Mouse (Mus musculus): ENCODE data around the gene Arrdc5. TPM values are rescaled to one million over a fixed set of nuclear protein-coding genes. Genes with fewer than 3 reads are reported as not detected.
A peak's percentile ranks its signal among the peaks of the same experiment; 100 is the strongest.

Arrdc5 gene
- polyA plus RNA-seq, 2 experiments: not detected

DNA sequence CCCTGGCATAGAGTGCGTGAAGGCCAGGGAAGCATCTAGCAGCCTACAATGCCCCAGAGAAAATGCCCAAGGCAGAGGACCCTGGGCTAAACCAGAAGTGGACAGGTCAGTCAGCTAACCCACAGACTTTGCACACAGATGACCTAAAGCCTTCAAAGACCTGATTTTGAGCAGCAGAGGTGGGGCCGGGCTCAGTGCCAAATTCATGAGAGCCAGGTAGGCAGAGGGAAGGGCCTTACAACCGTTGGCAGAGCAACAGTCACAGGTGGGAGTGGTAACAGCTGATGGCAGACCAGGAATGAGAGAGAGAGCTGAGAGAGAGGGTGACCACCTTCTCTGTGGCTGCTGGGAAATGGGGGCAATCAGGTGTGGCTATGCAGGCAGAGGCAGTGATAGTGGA is 27.4 kb downstream of the Arrdc5 start:
- Histone ChIP-seq H3K4me3 (replicated peaks; ENCODE audit: low read length) (no peak overlapping the region), H3K27ac (replicated peaks; ENCODE audit: low read depth, low read length) (no peak overlapping the region), H3K4me2 (replicated peaks; ENCODE audit: low read depth, low read length, severe bottlenecking) (no peak overlapping the region), H3K36me3 (ENCODE audit: control insufficient read depth, insufficient read depth, low read length) (peaks cover 18% of the 10 kb centered on the region), H3K9ac (ENCODE audit: low read depth, low read length, severe bottlenecking) (no peak overlapping the region), H3K4me1 (ENCODE audit: control insufficient read depth, insufficient read depth, low read length) (peaks cover 11% of the 10 kb centered on the region), H3K9me3 (ENCODE audit: control insufficient read depth, low read length) (no peaks in the 10 kb centered on the region), H3K27me3 (ENCODE audit: control insufficient read depth, insufficient read depth, low read length) (no peaks in the 10 kb centered on the region)
- ATAC-seq (ENCODE audit: low FRiP score, low read depth) (no peak), DNase-seq (ENCODE audit: low spot score) (no peak)
- no peak for TF ChIP-seq POLR2A (IDR thresholded peaks at IDR 0.05; ENCODE audit: borderline replicate concordance, extremely low read depth, insufficient read depth, insufficient read length)
- 63% methylated on average over 3 of the region's 3 CpGs for WGBS

DNA sequence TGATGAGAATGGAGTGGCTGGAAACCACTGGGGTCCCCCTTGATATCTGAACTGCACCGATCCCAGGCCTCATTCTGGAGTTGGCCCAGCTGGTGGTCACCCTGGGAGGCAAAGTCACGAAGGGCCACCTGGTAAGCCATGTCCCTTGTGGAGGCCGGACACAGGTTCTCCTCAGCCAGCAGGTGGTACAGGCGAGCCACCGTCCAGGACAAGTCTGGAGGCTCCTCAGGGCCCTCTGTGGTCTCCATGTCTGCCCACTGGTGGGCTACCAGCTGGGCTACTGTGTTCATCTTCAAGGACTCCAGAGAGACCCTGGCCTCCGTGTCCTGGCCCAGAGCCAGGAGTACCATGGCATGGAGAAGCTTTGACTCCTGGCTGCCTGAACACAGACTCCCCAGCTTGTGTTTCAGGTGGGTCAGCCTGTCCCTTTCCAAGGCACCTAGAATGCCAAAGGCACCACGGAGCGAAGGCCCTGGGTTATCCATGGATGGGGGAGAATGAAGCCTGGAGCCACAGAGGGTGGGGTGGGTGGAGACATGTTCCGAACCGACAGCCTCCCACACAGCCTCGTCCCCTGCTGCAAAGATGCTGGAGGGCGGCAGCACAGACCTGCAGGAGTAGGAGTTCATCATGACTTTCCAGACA is 28.4 kb downstream of the Arrdc5 start:
- no peaks in the 10 kb centered on the region for H3K27me3 ChIP-seq (ENCODE audit: control insufficient read depth, insufficient read depth, low read length)
- H3K9me3 ChIP-seq (ENCODE audit: control insufficient read depth, low read length): no peaks in the 10 kb centered on the region
- no peak overlapping the region for H3K27ac ChIP-seq (replicated peaks; ENCODE audit: low read depth, low read length)
- H3K4me1 ChIP-seq (ENCODE audit: control insufficient read depth, insufficient read depth, low read length): peaks cover 4% of the 10 kb centered on the region; the same call in 1 of the 2 replicates
- 85% methylated on average over 11 of the region's 12 CpGs for WGBS
- no peak overlapping the region for H3K4me2 ChIP-seq (replicated peaks; ENCODE audit: low read depth, low read length, severe bottlenecking)
- no peak overlapping the region for H3K4me3 ChIP-seq (replicated peaks; ENCODE audit: low read length)
- ATAC-seq (ENCODE audit: low FRiP score, low read depth) (no peak), DNase-seq (ENCODE audit: low spot score) (no peak)
- H3K9ac ChIP-seq (ENCODE audit: low read depth, low read length, severe bottlenecking): no peak overlapping the region
- TF ChIP-seq POLR2A (IDR thresholded peaks at IDR 0.05; ENCODE audit: borderline replicate concordance, extremely low read depth, insufficient read depth, insufficient read length): no peak
- H3K36me3 ChIP-seq (ENCODE audit: control insufficient read depth, insufficient read depth, low read length): peaks cover 18% of the 10 kb centered on the region

DNA sequence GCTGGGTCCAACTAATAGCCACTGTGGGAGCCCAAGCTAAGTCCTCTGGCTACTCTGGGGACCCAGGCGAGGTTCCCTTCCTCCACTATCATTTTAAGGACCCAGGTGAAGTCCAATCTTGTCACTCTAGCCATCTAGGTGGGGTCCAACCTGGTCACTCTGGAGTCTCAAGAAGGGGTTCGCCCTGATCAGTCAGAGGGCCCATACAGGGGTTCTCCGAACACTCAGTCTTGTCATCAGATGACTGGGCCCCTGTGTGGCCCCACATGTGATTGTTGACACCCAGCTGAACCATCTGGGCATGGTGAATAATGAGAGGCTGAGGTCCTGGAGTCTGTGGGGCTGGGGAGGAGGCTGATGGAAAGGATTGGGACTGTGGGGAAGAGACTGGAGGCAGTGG is 30.3 kb downstream of the Arrdc5 start:
- Histone ChIP-seq H3K9ac (ENCODE audit: low read depth, low read length, severe bottlenecking) (no peak overlapping the region), H3K27me3 (ENCODE audit: control insufficient read depth, insufficient read depth, low read length) (no peaks in the 10 kb centered on the region), H3K9me3 (ENCODE audit: control insufficient read depth, low read length) (no peaks in the 10 kb centered on the region), H3K4me3 (replicated peaks; ENCODE audit: low read length) (peak overlapping the region; percentile 37), H3K4me2 (replicated peaks; ENCODE audit: low read depth, low read length, severe bottlenecking) (peak overlapping the region; percentile 71), H3K27ac (replicated peaks; ENCODE audit: low read depth, low read length) (no peak overlapping the region; the same call in 1 of the 2 replicates), H3K36me3 (ENCODE audit: control insufficient read depth, insufficient read depth, low read length) (peaks cover 18% of the 10 kb centered on the region), H3K4me1 (ENCODE audit: control insufficient read depth, insufficient read depth, low read length) (no peaks in the 10 kb centered on the region; the same call in 1 of the 2 replicates)
- no peak for TF ChIP-seq POLR2A (IDR thresholded peaks at IDR 0.05; ENCODE audit: borderline replicate concordance, extremely low read depth, insufficient read depth, insufficient read length)
- 74% methylated on average over 3 of the region's 3 CpGs for WGBS
- ATAC-seq (ENCODE audit: low FRiP score, low read depth): no peak
- no peak for DNase-seq (ENCODE audit: low spot score)

- Histone ChIP-seq H3K4me3 (replicated peaks; ENCODE audit: low read length) (peak overlapping the region; percentile 37), H3K36me3 (ENCODE audit: control insufficient read depth, insufficient read depth, low read length) (peaks cover 18% of the 10 kb centered on the region), H3K4me2 (replicated peaks; ENCODE audit: low read depth, low read length, severe bottlenecking) (peak overlapping the region; percentile 71), H3K9me3 (ENCODE audit: control insufficient read depth, low read length) (no peaks in the 10 kb centered on the region), H3K27ac (replicated peaks; ENCODE audit: low read depth, low read length) (peak overlapping the region; percentile 80), H3K4me1 (ENCODE audit: control insufficient read depth, insufficient read depth, low read length) (no peaks in the 10 kb centered on the region; the same call in 1 of the 2 replicates), H3K27me3 (ENCODE audit: control insufficient read depth, insufficient read depth, low read length) (no peaks in the 10 kb centered on the region), H3K9ac (ENCODE audit: low read depth, low read length, severe bottlenecking) (peak overlapping the region; percentile 53)
- TF ChIP-seq POLR2A (IDR thresholded peaks at IDR 0.05; ENCODE audit: borderline replicate concordance, extremely low read depth, insufficient read depth, insufficient read length): no peak
- peak; percentile 86 for DNase-seq (ENCODE audit: low spot score)
- peak; percentile 92 for ATAC-seq (ENCODE audit: low FRiP score, low read depth)
- WGBS: 19% methylated on average over 12 of the region's 12 CpGs
Observed at GRCm38 (mm10) chr17:56269153-56269630, 30.9 kb downstream of the Arrdc5 start.

- Histone ChIP-seq H3K4me2 (replicated peaks; ENCODE audit: low read depth, low read length, severe bottlenecking) (no peak overlapping the region), H3K36me3 (ENCODE audit: control insufficient read depth, insufficient read depth, low read length) (peaks cover 19% of the 10 kb centered on the region), H3K4me3 (replicated peaks; ENCODE audit: low read length) (no peak overlapping the region), H3K27ac (replicated peaks; ENCODE audit: low read depth, low read length) (no peak overlapping the region), H3K9ac (ENCODE audit: low read depth, low read length, severe bottlenecking) (no peak overlapping the region), H3K27me3 (ENCODE audit: control insufficient read depth, insufficient read depth, low read length) (no peaks in the 10 kb centered on the region), H3K4me1 (ENCODE audit: control insufficient read depth, insufficient read depth, low read length) (no peaks in the 10 kb centered on the region; the same call in none of the 2 replicates), H3K9me3 (ENCODE audit: control insufficient read depth, low read length) (no peaks in the 10 kb centered on the region)
- no peak for ATAC-seq (ENCODE audit: low FRiP score, low read depth)
- WGBS: 62% methylated on average over 3 of the region's 3 CpGs
- TF ChIP-seq POLR2A (IDR thresholded peaks at IDR 0.05; ENCODE audit: borderline replicate concordance, extremely low read depth, insufficient read depth, insufficient read length): no peak
- no peak for DNase-seq (ENCODE audit: low spot score)
Observed at GRCm38 (mm10) chr17:56266271-56266670, 33.8 kb downstream of the Arrdc5 start.

Data from limb, embryonic 14.5 days (tissue).